Mouse (Mus musculus) leukemia stem cell, adult 10-12 weeks (primary cell): Measurements from ENCODE around the gene Cyp27b1. TPM values are rescaled to one million over a fixed set of nuclear protein-coding genes. Genes with fewer than 3 reads are reported as not detected.

Source experiments
- polyA plus RNA-seq: library from polyadenylated mRNA; stranded (reverse); fragments of >175 nt; gene quantifications from 2 replicates; pipeline ENCODE4 v1.2.3, GENCODE M21; 2012; ENCODE audit warnings: low replicate concordance

Gene Cyp27b1
- polyA plus RNA-seq, result not detected in 2 replicates

GRCm38 (mm10) chr10:127047954-127048353, at the start of gene Cyp27b1:
TSS of gene Cyp27b1 (plus strand) at chr10:127048250.

GRCm38 (mm10) chr10:127000529-127000928, 47.5 kb upstream of the Cyp27b1 start, which contains the start of gene Avil:
TSS of gene Avil (plus strand) at chr10:127000709.

GRCm38 (mm10) chr10:127030336-127031296, 17.4 kb upstream of the Cyp27b1 start, which contains the start of gene Tsfm:
TSS of gene Tsfm (minus strand) at chr10:127030840.

GRCm38 (mm10) chr10:127041274-127041766, 6.7 kb upstream of the Cyp27b1 start, which contains the start of the genes Mettl1 and Eef1akmt3:
TSS of gene Mettl1 (plus strand) at chr10:127041414.
TSS of gene Eef1akmt3 (minus strand) at chr10:127041513.

GRCm38 (mm10) chr10:127059968-127060916, 12.2 kb downstream of the Cyp27b1 start, which contains the start of gene March9:
TSS of gene March9 (minus strand) at chr10:127060184.

GRCm38 (mm10) chr10:127063239-127063872, 15.3 kb downstream of the Cyp27b1 start, which contains the start of gene Cdk4:
TSS of gene Cdk4 (plus strand) at chr10:127063534.

GRCm38 (mm10) chr10:127070190-127071121, 22.4 kb downstream of the Cyp27b1 start, which contains the start of gene Tspan31:
TSS of gene Tspan31 (minus strand) at chr10:127070264.

GRCm38 (mm10) chr10:127075080-127075479, 27.0 kb downstream of the Cyp27b1 start, which contains the start of gene Agap2:
TSS of gene Agap2 (plus strand) at chr10:127075284.

Other genes starting within 250 kb of the Cyp27b1 start
- 7.7 and 11.9 TPM in 2 replicates for gene Atp23, start 146.9 kb upstream of the Cyp27b1 start, polyA plus RNA-seq
- 54.0 and 101 TPM in 2 replicates for gene Ctdsp2, start 69.5 kb upstream of the Cyp27b1 start, polyA plus RNA-seq
- gene Avil, start 47.5 kb upstream of the Cyp27b1 start, polyA plus RNA-seq, result 0.24 and 0.36 TPM in 2 replicates
- gene Tsfm, start 17.4 kb upstream of the Cyp27b1 start, polyA plus RNA-seq, result 75.8 and 81.5 TPM in 2 replicates
- 10.1 and 35.2 TPM in 2 replicates for gene Mettl1, start 6.8 kb upstream of the Cyp27b1 start, polyA plus RNA-seq
- gene Eef1akmt3, start 6.7 kb upstream of the Cyp27b1 start, polyA plus RNA-seq, result 0.23 and 0.30 TPM in 2 replicates
- gene March9, start 11.9 kb downstream of the Cyp27b1 start, polyA plus RNA-seq, result 1.2 and 3.2 TPM in 2 replicates
- 1,058 and 1,859 TPM in 2 replicates for gene Cdk4, start 15.3 kb downstream of the Cyp27b1 start, polyA plus RNA-seq
- gene Tspan31, start 22.0 kb downstream of the Cyp27b1 start, polyA plus RNA-seq, result 19.4 and 24.4 TPM in 2 replicates
- gene Agap2, start 27.0 kb downstream of the Cyp27b1 start, polyA plus RNA-seq, result 26.3 and 51.9 TPM in 2 replicates
- 127 and 168 TPM in 2 replicates for gene Os9, start 72.9 kb downstream of the Cyp27b1 start, polyA plus RNA-seq
- 119 and 242 TPM in 2 replicates for gene B4galnt1, start 117.0 kb downstream of the Cyp27b1 start, polyA plus RNA-seq
- gene Slc26a10, start 132.4 kb downstream of the Cyp27b1 start, polyA plus RNA-seq, result 0.11 and 0.35 TPM in 2 replicates
- 26.0 and 48.2 TPM in 2 replicates for gene Arhgef25, start 141.8 kb downstream of the Cyp27b1 start, polyA plus RNA-seq
- 180 and 400 TPM in 2 replicates for gene Dtx3, start 147.5 kb downstream of the Cyp27b1 start, polyA plus RNA-seq
- 42.0 and 97.1 TPM in 2 replicates for gene Pip4k2c, start 163.3 kb downstream of the Cyp27b1 start, polyA plus RNA-seq
- gene Kif5a, start 215.1 kb downstream of the Cyp27b1 start, polyA plus RNA-seq, result 0.28 and 0.67 TPM in 2 replicates
- gene Dctn2, start 218.1 kb downstream of the Cyp27b1 start, polyA plus RNA-seq, result 141 and 189 TPM in 2 replicates
- gene Mbd6, start 240.8 kb downstream of the Cyp27b1 start, polyA plus RNA-seq, result 482 and 702 TPM in 2 replicates